Mouse (Mus musculus) heart, embryonic 10.5 days (tissue): Measurements from ENCODE around the gene Dtx3. TPM values are rescaled to one million over a fixed set of nuclear protein-coding genes. Genes with fewer than 3 reads are reported as not detected.
"Not testable (repeated sequence)": the region's sequence is repeated elsewhere in the genome, so short reads cannot be mapped to it uniquely, and the experiment has no call there.

Source experiments
- DNase-seq: peaks from one replicate; pipeline ENCODE4 v3.0.0-alpha.2; 2017; ENCODE audit warnings: low spot score
- H3K27ac ChIP-seq: fragments of 300-500 bp; sonication (generic); 2 replicates; pipeline ENCODE4 v1.5.1; 2016; ENCODE audit warnings: mild to moderate bottlenecking
- H3K27me3 ChIP-seq: fragments of 300-500 bp; sonication (generic); 2 replicates; pipeline ENCODE4 v1.6.1; 2016; ENCODE audit warnings: mild to moderate bottlenecking; ENCODE audit not compliant: poor library complexity, insufficient read depth, severe bottlenecking
- H3K36me3 ChIP-seq: fragments of 300-500 bp; sonication (generic); 2 replicates; pipeline ENCODE4 v1.6.1; 2016; ENCODE audit warnings: mild to moderate bottlenecking, moderate library complexity
- H3K4me1 ChIP-seq: fragments of 300-500 bp; sonication (generic); 2 replicates; pipeline ENCODE4 v1.6.1; 2016; ENCODE audit warnings: mild to moderate bottlenecking
- H3K4me3 ChIP-seq: fragments of 300-500 bp; sonication (generic); 2 replicates; pipeline ENCODE4 v1.5.1; 2016; ENCODE audit warnings: mild to moderate bottlenecking, moderate library complexity
- H3K9me3 ChIP-seq: fragments of 300-500 bp; sonication (generic); 2 replicates; pipeline ENCODE4 v1.6.1; 2016; ENCODE audit warnings: mild to moderate bottlenecking, moderate library complexity
- WGBS: fragments of 180-500 bp; shearing (Covaris S2); methylation state at CpG from one replicate; pipeline ENCODE4 v1.1.7; 2016; 5-methylcytosine and 5-hydroxymethylcytosine counted together
- polyA plus RNA-seq: library from polyadenylated mRNA; unstranded; fragments of >200 nt; fragmentation: Nextera tagmentation; extraction: Ambion mirVana; gene quantifications from 2 replicates; pipeline ENCODE4 v1.2.1, GENCODE M21; 2016

The Dtx3 gene
- polyA plus RNA-seq, 1 experiment from 2014 or later: 91.4 TPM

DNA sequence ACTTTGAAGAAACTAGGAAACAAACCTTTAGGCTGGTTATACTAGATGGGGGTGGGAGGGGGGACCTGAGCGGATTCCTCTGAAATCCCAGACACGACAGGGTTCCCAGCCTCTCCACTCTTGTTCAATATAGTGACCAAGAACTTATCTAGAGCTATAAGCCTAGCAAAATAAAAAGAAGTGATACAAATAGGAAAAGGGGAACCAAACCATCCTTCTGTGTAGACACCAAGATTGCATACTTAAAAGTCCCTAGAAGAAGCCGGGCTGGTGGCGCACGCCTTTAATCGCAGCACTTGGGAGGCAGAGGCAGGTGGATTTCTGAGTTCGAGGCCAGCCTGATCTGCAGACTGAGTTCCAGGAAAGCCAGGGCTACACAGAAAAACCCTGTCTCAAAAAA is 42.2 kb downstream of the Dtx3 start:
- H3K9me3 ChIP-seq: no peaks in the 10 kb centered on the region
- no peak overlapping the region for H3K27ac ChIP-seq
- DNase-seq: no peak
- 91% methylated on average over 7 of the region's 7 CpGs for WGBS
- H3K4me1 ChIP-seq: no peaks in the 10 kb centered on the region
- H3K36me3 ChIP-seq: no peaks in the 10 kb centered on the region
- H3K27me3 ChIP-seq: no peaks in the 10 kb centered on the region
- H3K4me3 ChIP-seq: no peak overlapping the region

DNA sequence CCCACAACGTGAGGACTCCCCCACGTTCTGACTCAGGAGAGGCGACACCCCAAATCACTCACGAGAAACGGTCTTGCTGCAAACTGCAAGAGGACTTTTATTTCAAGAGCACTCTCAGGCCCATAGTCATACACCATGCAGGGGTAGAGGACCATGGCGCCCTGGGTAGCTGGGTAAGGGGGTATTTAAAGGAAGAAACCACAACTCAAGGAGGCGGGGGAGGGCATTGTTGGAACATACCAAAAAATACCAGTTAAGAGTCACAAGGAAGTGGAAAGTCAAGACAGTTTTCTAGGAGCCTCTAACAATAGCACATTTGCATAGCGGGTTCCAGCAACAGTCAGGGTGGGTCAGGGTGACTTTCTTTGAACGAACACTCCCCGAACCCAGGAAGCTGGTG is 43.0 kb downstream of the Dtx3 start:
- not testable (repeated sequence) for H3K36me3 ChIP-seq, DNase-seq, H3K4me3 ChIP-seq, H3K9me3 ChIP-seq, H3K27ac ChIP-seq, H3K4me1 ChIP-seq, H3K27me3 ChIP-seq
- 83% methylated on average over 10 of the region's 10 CpGs for WGBS

DNA sequence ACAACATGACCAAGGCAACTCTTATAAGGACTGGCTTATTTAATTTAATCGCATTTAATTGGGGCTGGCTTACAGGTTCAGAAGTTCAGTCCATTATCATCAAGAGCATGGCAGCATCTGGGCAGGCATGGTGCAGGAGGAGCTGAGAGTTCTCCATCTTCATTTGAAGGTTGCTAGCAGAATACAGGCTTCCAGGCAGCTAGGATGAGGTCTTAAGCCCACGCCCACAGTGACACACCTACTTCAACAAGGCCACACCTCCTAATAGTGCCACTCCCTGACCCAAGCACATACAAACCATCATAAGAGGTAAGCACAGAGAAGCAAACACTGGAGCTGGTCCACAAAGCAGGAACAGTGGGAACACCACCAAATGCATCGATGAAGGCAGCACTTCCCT is 44.3 kb downstream of the Dtx3 start:
- H3K4me1 ChIP-seq, H3K36me3 ChIP-seq, H3K27me3 ChIP-seq, H3K27ac ChIP-seq, H3K9me3 ChIP-seq, DNase-seq, H3K4me3 ChIP-seq: not testable (repeated sequence)
- WGBS: 86% methylated on average over 3 of the region's 3 CpGs

DNA sequence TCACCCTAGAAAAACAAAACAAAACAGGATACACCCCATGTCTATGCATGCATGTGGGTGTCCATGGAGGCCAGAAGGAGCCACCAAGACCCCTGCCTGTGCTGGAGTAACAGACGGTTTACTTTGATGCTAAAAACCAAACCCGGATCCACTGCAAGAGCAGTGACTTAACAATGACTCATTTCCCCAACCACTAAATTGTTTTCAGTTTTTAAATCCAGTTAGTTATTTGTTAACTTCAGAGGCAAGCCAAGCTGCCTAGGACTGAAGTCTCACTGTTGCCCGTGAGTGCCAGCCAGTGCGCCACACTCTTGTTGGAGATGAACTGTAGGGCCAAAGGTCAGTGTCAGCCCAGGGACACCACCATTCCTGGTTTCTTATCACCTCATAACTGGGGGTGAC is 45.1 kb downstream of the Dtx3 start:
- 78% methylated on average over 4 of the region's 4 CpGs for WGBS
- Histone ChIP-seq H3K27ac (no peak overlapping the region), H3K36me3 (no peaks in the 10 kb centered on the region), H3K27me3 (no peaks in the 10 kb centered on the region), H3K4me3 (no peak overlapping the region), H3K9me3 (no peaks in the 10 kb centered on the region), H3K4me1 (no peaks in the 10 kb centered on the region)
- DNase-seq: no peak

DNA sequence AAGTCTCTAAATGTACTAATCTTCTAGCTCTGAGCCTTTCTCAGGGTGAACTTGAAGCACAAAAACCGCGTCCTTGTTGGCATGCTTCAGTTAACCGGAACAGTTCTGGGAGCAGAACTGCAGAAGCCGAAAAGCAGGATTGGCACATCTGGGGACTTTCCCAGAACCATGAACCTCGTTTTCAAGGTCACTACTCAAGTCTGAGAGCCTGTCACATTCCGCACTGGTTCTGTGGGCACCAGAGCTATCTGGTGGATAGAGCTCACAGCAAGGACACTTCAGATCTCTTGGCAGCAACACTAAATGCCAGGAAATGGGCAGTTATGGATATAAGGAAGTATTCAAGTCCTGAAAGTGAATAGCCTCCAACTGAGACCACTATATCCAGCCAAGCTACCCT is 48.4 kb downstream of the Dtx3 start:
- H3K9me3 ChIP-seq: no peaks in the 10 kb centered on the region
- H3K27me3 ChIP-seq: no peaks in the 10 kb centered on the region
- DNase-seq: no peak
- H3K27ac ChIP-seq: no peak overlapping the region
- no peak overlapping the region for H3K4me3 ChIP-seq
- WGBS: 80% methylated on average over 6 of the region's 6 CpGs
- no peaks in the 10 kb centered on the region for H3K4me1 ChIP-seq
- no peaks in the 10 kb centered on the region for H3K36me3 ChIP-seq

DNA sequence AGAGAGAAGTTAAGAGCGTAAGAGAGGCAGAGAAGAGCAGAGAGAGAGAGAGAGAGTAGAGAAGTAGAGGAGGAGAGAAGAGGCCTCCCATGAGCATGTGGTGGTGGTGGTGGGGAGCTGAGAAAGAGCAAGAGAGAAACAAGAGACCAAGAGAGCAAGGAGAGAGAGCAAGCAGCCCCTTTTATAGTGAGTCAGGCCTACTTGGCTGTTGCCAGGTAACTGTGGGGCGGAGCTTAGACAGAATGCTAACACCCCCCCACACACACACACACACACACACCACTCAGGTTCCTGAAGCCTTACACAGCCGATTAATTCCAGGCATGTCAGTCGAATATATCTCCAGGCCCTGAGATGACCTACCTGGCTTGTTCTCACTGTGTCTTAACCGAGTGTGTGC is 50.2 kb downstream of the Dtx3 start:
- no peak for DNase-seq
- Histone ChIP-seq H3K27ac (no peak overlapping the region), H3K4me3 (no peak overlapping the region), H3K27me3 (no peaks in the 10 kb centered on the region), H3K4me1 (no peaks in the 10 kb centered on the region), H3K36me3 (no peaks in the 10 kb centered on the region), H3K9me3 (no peaks in the 10 kb centered on the region)
- WGBS: 74% methylated on average over 5 of the region's 5 CpGs

DNA sequence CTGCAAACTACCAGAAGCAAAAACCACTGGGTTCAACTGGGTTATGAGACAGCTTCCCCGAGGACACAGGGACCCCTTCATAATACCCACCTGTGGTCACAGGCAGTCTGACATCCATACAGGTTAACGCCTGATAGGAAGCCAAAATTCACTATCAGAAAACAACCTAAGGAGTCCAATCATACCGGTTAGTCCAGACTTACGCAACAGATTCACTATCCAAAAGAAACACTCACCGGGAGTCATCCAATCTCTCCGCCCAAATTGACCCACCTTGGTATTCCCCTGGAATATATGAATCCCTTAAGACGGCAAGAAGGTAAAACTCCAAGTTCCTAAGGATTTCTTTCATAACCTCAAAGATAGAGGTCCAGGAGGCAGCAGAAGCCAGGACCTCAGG is 51.0 kb downstream of the Dtx3 start:
- H3K4me3 ChIP-seq: no peak overlapping the region
- H3K36me3 ChIP-seq: no peaks in the 10 kb centered on the region
- H3K4me1 ChIP-seq: no peaks in the 10 kb centered on the region
- DNase-seq: no peak
- WGBS: 84% methylated on average over 7 of the region's 7 CpGs
- no peaks in the 10 kb centered on the region for H3K9me3 ChIP-seq
- H3K27me3 ChIP-seq: no peaks in the 10 kb centered on the region
- H3K27ac ChIP-seq: no peak overlapping the region

DNA sequence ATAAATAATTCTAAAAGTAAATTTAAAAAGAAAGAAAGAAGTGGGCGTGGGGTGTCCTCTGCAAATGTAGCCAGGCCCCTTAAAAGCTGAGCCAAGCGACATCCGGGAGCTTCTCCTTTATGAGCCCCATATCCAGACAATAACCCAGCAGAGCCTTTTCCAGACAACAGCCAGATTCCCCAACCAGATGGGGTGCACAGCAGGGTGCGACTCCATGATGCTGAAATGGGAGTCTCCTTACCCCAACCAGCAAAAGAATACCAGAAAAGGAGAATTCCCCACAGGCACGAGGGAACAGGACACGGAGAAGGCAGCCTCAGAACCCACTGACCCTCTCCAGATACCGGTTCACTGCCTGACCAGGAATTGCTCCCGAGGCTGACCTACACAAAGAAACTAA is 52.3 kb downstream of the Dtx3 start:
- Histone ChIP-seq H3K27me3 (no peaks in the 10 kb centered on the region), H3K36me3 (no peaks in the 10 kb centered on the region), H3K4me1 (no peaks in the 10 kb centered on the region), H3K9me3 (no peaks in the 10 kb centered on the region), H3K4me3 (no peak overlapping the region), H3K27ac (no peak overlapping the region)
- no peak for DNase-seq
- 81% methylated on average over 8 of the region's 8 CpGs for WGBS

DNA sequence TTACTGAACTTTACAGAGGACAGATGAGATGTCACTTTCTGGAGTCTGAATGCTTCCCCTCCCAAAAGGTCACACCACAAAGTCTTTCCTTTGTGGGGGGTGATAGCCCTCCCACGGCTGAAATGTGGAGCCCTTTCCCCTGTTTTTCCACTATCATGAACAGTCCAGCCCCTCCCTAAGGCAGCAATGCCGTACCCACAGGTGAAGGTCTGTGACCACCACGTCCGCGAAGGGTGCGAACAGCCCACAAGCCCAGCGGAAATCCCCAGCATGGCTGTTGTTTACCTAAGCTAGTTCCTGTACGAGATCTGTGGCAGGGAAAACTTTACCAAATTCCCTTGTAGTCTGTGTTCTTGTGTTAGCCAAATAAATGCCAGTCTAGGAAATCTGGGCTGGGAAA is 54.0 kb downstream of the Dtx3 start:
- no peaks in the 10 kb centered on the region for H3K36me3 ChIP-seq
- no peak for DNase-seq
- H3K4me3 ChIP-seq: no peak overlapping the region
- H3K4me1 ChIP-seq: no peaks in the 10 kb centered on the region
- H3K9me3 ChIP-seq: no peaks in the 10 kb centered on the region
- no peak overlapping the region for H3K27ac ChIP-seq
- H3K27me3 ChIP-seq: no peaks in the 10 kb centered on the region
- WGBS: 72% methylated on average over 8 of the region's 8 CpGs

DNA sequence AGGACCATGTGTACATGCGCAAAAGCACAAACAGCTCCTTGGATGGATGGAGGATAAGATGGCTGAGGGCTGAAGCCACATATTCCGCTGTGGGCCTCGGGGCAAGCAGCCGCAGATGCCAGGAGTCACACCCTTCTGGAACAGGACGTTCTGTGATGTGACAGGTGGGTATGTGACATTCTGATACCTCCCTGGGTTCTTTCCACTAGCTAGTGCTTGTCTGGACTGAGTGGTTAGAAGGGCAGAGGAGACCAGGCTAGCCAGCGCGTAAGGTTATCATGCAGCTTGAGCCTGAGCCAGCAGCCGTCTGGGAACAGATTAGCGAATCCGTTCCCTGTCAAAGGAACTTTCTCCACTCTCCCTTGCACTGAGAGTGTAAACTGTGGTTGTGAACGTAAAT is 54.6 kb downstream of the Dtx3 start:
- no peak overlapping the region for H3K27ac ChIP-seq
- DNase-seq: no peak
- WGBS: 72% methylated on average over 11 of the region's 11 CpGs
- no peaks in the 10 kb centered on the region for H3K27me3 ChIP-seq
- no peaks in the 10 kb centered on the region for H3K9me3 ChIP-seq
- H3K36me3 ChIP-seq: no peaks in the 10 kb centered on the region
- H3K4me3 ChIP-seq: no peak overlapping the region
- H3K4me1 ChIP-seq: no peaks in the 10 kb centered on the region

Other genes starting within 250 kb of the Dtx3 start
- 37.8 and 46.2 TPM in 2 replicates for gene Ctdsp2, start 217.0 kb downstream of the Dtx3 start, polyA plus RNA-seq
- gene Avil, start 195.0 kb downstream of the Dtx3 start, polyA plus RNA-seq: 0.07 TPM in 1 of 2 replicates, not detected in the other
- gene Tsfm, start 164.9 kb downstream of the Dtx3 start, polyA plus RNA-seq: 114 TPM in 2 replicates
- 46.4 and 54.8 TPM in 2 replicates for gene Mettl1, start 154.3 kb downstream of the Dtx3 start, polyA plus RNA-seq
- 0.18 and 0.23 TPM in 2 replicates for gene Eef1akmt3, start 154.2 kb downstream of the Dtx3 start, polyA plus RNA-seq
- gene Cyp27b1, start 147.5 kb downstream of the Dtx3 start, polyA plus RNA-seq: 0.09 TPM in 1 of 2 replicates, not detected in the other
- 0.15 and 0.24 TPM in 2 replicates for gene March9, start 135.5 kb downstream of the Dtx3 start, polyA plus RNA-seq
- gene Cdk4, start 132.2 kb downstream of the Dtx3 start, polyA plus RNA-seq: 1,495 and 2,024 TPM in 2 replicates
- 138 and 154 TPM in 2 replicates for gene Tspan31, start 125.5 kb downstream of the Dtx3 start, polyA plus RNA-seq
- 0.50 TPM in 1 of 2 replicates, not detected in the other for gene Agap2, start 120.4 kb downstream of the Dtx3 start, polyA plus RNA-seq
- 44.4 and 48.8 TPM in 2 replicates for gene Os9, start 74.6 kb downstream of the Dtx3 start, polyA plus RNA-seq
- gene B4galnt1, start 30.5 kb downstream of the Dtx3 start, polyA plus RNA-seq: 1.5 and 3.6 TPM in 2 replicates
- 9.2 and 12.9 TPM in 2 replicates for gene Slc26a10, start 15.1 kb downstream of the Dtx3 start, polyA plus RNA-seq
- 21.4 and 28.8 TPM in 2 replicates for gene Arhgef25, start 5.6 kb downstream of the Dtx3 start, polyA plus RNA-seq
- 27.9 and 29.3 TPM in 2 replicates for gene Pip4k2c, start 15.9 kb upstream of the Dtx3 start, polyA plus RNA-seq
- 0.41 and 1.4 TPM in 2 replicates for gene Kif5a, start 67.6 kb upstream of the Dtx3 start, polyA plus RNA-seq
- 155 and 167 TPM in 2 replicates for gene Dctn2, start 70.6 kb upstream of the Dtx3 start, polyA plus RNA-seq
- gene Mbd6, start 93.3 kb upstream of the Dtx3 start, polyA plus RNA-seq: 11.3 and 16.9 TPM in 2 replicates
- 119 and 140 TPM in 2 replicates for gene Mars, start 116.1 kb upstream of the Dtx3 start, polyA plus RNA-seq
- 0.87 and 3.1 TPM in 2 replicates for gene Arhgap9, start 126.2 kb upstream of the Dtx3 start, polyA plus RNA-seq
- gene Gli1, start 146.2 kb upstream of the Dtx3 start, polyA plus RNA-seq: 0.91 and 4.8 TPM in 2 replicates
- 0.04 TPM in 1 of 2 replicates, not detected in the other for gene Inhbe, start 158.7 kb upstream of the Dtx3 start, polyA plus RNA-seq
- 0.31 TPM in 1 of 2 replicates, not detected in the other for gene Inhbc, start 174.7 kb upstream of the Dtx3 start, polyA plus RNA-seq
- gene R3hdm2, start 184.6 kb upstream of the Dtx3 start, polyA plus RNA-seq: 30.7 and 33.3 TPM in 2 replicates